Mouse (Mus musculus) layer of hippocampus, adult 18-20 months (tissue): ENCODE measurements around the gene Cntnap5b. TPM values are rescaled to one million over a fixed set of nuclear protein-coding genes. Genes with fewer than 3 reads are reported as not detected.
"Not testable (repeated sequence)": the region's sequence is repeated elsewhere in the genome, so short reads cannot be mapped to it uniquely, and the experiment has no call there.

Experiments used
- DNase-seq, 2 experiments: peaks; one replicate each; pipeline ENCODE4 v3.0.0; 2022; ENCODE audit warnings: low spot score in 2 of 2
- long read RNA-seq: library from polyadenylated mRNA; stranded (forward); transcript quantifications from one replicate; pipeline ENCODE4 v2.0.0, GENCODE M21; 2021
- total RNA-seq, 2 experiments: library from RNA; stranded (reverse); gene quantifications; 2 replicates each; pipeline ENCODE4 v1.2.3; 2021

Cntnap5b gene
- 10 to 100 TPM; 19.5 to 19.6 TPM for total RNA-seq
- long read RNA-seq, partial matches to known transcripts = 1 of 3 reads
- long read RNA-seq, other reads (novel, unspliced or antisense) = 2 of 3 reads

- DNase-seq = peak in 1 of 2 experiments; percentile 12
These were observed at the start of gene Cntnap5b for GRCm38 (mm10) chr1:99772614-99773013. Cntnap5b (plus strand) TSS chr1:99772765.

DNA sequence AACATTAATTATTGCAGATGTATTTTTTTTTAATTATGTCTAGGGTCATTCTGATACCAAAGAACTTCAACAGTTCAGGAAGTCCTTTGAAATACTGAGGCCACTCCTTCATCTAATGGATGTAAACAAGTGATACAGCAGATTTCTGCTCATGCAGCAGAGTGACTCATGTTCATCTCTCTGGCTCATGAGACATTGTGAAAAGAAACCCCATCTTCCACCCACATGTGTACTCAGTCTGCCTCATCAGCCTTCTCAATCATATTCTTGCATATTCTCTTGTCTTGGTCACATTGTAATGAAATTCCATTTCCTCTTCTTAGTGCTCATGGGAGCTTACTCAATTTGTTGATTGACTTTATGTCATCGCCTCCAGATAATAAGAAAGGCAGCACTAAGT lies 12.6 kb upstream of the Cntnap5b start:
- DNase-seq = no peak

GRCm38 (mm10) chr1:99772183-99772582 lies 382 bp upstream of the Cntnap5b start:
- DNase-seq = peak; percentile 53 to 68

DNA sequence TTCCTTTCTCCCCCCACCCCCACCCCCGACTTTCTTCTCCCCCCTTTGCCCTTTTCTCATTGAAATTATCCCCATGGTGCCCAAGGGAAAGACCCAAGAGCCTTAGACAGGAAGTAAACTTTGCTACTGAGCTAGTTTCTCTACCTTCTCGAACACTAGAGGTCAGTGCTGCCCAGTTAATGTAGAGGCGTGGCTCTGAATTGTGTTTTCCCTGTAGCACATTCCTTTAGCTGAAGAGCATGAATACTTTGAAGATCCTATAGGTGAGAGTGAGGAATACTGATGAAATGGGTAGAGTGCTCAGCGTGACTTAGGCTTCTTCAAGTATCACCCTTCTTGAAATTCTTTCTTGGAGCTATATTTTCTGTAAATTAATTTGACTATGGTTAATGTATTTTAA lies 1.6 kb downstream of the Cntnap5b start:
- DNase-seq = peak; percentile 30 to 81

DNA sequence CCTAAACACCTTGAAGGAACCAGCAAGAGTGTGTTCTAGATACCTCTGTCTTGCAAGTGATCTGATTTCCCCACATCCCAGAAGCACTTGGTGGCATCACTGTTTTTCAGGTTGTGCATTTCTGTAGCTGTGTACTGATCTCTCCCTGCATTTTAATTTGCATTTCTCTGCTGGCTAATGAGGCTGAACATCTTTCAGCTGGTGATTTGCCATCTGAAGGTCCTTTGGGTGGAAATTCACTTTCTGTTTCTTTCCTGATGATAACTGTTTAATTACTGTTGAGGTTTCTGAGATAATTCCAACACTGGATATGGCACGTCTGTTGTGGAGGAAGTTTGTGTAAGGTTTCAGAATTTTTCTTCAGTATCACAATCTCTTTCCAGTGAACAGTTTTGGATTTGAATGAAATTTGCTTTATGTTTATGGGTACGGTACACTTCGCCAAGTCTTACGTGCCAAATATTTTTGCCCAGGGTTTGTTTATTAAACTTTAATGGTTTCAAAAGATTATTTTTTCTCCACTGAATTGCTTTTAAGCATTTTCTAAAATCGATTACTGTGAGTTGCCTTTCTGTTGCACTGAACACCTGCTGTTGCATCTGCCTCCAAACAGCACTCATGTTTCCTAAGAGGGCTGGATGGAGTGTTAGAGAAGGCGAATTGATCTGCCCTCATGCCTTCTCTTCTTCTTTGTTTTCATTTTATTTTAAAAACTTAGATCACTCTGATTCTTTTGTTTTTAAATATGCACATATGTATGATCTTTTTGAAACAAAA lies 41.0 kb downstream of the Cntnap5b start:
- peak; percentile 11 to 54 for DNase-seq

DNA sequence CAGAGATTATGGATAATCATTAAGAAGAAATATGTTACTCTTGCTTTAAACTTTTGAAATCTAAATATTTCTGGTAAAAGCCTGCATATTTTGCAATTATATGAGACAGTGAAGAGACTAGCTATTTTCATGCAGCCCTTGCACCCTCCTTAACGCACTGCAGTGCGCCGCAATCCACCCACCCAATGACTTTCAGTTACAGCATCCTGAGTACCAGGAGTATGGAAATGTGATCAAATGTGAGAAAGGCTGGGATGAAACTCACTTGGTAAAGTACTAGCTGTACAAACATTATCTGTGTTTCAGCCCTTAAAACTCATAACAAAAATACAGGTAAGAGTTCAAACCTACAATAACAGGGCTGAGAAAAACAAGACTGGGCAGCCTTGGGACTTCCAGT lies 99.8 kb downstream of the Cntnap5b start:
- DNase-seq = no peak

DNA sequence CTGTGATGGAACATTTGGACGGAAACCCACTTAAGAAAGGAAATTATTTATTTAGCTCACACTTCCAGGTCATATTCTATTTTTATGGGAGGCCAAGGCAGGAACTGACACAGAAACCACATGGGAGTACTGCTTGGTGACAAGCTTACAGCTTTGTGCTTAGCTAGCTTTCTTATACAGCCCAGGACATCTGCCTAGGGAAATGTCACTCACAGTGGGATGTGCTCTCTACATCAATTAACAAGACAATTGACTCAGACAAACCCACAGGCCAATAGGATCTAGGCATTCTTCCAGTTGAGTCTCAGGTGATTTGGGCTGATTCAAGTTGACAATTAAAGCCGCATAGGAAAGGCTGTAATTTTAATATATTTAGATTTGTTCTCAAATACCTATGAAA lies 135.2 kb downstream of the Cntnap5b start:
- no peak for DNase-seq

DNA sequence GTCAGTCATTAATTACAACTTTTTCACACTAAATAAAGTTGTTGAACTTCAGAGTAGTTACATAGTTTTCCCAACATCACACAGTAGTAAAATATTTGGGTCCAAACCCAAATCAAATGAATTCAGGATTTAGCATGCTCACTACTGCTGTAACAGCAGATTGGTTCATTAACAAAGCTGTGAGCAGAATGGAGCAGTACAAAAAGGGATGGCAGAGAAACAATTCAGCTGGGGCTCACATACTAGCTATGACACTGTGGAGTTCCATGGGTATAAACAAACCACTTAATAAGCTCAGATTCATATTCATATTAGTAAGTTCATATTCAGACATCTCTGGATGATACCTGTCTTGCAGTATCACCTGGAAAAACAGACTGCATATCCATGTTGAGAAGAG lies 170.9 kb downstream of the Cntnap5b start:
- DNase-seq = peak in 1 of 2 experiments; percentile 36

DNA sequence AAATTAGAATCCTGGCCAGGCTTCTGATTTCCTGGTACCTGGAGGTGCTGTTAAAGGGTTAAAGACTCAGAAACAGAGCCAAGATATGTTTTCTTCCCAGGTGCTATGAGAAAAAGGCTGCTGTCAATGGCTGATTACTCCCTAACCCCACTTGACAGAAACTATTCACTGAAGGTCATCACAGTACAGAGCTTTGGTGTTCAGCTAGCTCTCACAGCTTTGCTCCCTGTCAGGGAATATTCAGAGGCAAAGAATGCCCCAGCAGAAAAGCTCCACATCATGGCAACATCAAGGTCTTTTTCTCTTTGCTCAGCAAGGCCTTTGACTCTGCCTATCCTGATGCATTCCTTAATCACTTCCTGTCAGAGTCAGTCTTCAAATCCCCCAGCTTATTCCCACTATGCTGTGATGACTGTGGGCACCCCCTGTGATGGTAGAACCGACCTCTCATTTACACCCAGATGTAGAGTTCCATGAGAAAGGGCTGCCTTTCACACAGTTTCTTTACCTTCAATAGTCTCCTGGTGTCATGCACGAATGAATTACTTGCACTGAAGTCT lies 186.9 kb downstream of the Cntnap5b start:
- DNase-seq = no peak

DNA sequence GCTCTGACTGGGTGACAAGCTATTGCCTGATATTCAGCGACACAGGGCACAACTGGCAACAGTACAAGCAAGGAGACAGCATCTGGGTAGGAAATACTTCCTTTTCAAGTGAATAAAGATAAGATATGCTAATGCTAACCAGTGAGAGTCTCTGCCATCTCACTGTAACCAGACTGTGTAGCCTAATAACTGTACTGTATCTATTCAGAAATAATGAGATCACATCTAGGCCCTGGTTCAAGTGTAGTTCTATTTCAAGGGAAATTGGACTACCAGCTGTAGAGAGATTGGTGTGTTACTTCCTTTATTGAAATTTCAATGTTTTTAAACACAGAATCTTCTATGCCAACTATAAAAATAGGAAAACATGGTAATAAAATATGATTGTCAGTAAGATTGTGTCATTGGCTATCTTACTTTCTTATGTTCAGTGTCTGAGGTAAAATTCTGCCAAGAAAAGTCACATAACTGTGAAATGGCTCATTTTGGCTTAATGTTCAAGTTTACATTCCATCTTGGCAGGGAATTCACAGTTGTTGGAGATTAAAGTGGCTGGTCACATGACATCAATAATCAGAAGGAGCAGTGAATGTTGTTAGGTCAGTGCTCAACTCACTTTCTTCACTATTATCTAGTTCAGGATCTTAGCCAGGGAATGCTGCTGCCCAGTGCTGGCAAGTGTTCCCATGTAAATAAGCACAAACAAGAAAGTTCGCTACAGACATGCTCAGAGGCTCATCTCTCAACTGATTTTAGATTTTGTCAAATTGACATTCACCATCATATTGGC lies 194.9 kb downstream of the Cntnap5b start:
- DNase-seq = no peak

- no peak for DNase-seq
These were observed 197.9 kb downstream of the Cntnap5b start for GRCm38 (mm10) chr1:99970184-99971086.

- DNase-seq = not testable (repeated sequence)
These were observed 228.7 kb downstream of the Cntnap5b start for GRCm38 (mm10) chr1:100001226-100001625.

GRCm38 (mm10) chr1:100006021-100006745 lies 233.6 kb downstream of the Cntnap5b start:
- DNase-seq = no peak

GRCm38 (mm10) chr1:100041808-100042207 lies 269.2 kb downstream of the Cntnap5b start:
- DNase-seq = no peak

- no peak for DNase-seq
These were observed 307.2 kb downstream of the Cntnap5b start for GRCm38 (mm10) chr1:100079812-100080211.

GRCm38 (mm10) chr1:100100516-100100915 lies 328.0 kb downstream of the Cntnap5b start:
- DNase-seq = no peak

GRCm38 (mm10) chr1:100101017-100101416 lies 328.5 kb downstream of the Cntnap5b start:
- no peak for DNase-seq

GRCm38 (mm10) chr1:100104343-100104742 lies 331.8 kb downstream of the Cntnap5b start:
- peak in 1 of 2 experiments; percentile 9 for DNase-seq

DNA sequence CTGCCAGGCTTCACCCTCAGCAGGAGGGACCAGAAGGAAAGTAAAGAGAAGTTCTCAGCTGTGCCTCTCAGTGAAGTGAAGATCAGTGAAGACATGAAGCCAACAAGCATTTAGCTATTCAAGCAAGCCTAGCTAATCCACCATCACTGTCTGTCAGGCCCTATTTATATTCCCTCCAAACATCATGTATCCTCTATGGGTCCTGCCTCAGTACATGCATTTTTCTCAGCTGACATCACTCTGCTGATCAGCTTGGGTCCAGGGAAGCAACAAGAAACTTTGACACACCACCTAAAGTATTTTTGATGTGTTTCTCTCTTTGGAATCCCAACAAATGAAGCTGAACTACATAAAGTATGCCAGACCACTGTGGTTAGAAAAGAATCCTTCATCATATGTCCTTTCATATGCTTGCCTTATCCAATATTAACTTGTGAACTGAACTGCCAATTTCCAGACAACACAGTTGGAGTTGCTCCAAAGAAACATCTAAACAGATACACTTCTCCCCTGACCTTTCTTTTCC lies 349.9 kb downstream of the Cntnap5b start:
- no peak for DNase-seq
